Mouse (Mus musculus): ENCODE measurements around the gene Tsx.
"Not testable (repeated sequence)": the region's sequence is repeated elsewhere in the genome, so short reads cannot be mapped to it uniquely, and the experiment has no call there.

Gene Tsx

DNA sequence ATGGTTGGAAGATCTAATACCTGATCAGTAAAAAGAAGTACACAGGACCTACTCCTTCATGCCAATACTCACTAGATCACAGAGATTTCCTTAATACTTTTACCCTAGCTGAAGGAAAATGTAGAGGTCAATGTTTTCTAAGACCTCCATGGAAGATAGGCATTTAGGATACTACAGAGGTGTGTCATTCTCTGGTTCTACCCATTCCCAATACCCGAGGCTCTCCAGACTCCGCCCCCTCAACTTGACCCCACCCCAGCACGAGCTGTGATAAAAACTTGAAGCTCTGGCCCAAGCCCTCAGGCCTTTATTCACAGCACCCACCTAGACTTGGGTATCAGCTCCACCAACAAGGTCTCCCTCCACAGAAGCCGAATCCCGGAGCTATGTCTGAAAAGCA, at the start of gene Tsx:
Tsx (plus strand) TSS at position 301 of the 400 bp plus-strand sequence.
- no peak for DNase-seq (ENCODE audit: low read depth, low spot score)

DNA sequence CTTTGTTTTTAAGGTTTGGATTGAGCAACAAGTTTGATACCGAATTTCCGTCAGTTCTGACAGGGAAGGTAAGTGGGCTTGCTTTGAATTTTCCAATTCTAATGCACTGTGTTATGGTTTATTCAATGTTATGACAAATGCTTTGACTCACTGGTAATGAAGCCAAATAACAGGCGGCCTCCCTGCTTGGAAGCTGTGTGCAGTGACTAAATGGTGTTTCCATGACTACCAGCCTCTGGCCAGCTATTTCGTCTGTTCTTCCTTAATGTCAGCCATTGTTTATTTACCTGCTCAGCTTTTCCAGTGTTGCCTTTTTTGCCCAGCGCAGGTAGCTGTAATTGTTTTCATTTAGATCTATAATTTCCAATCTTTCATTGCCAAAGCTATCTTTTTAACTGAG, 48.1 kb upstream of the Tsx start:
- no peak for DNase-seq (ENCODE audit: low read depth, low spot score)

DNA sequence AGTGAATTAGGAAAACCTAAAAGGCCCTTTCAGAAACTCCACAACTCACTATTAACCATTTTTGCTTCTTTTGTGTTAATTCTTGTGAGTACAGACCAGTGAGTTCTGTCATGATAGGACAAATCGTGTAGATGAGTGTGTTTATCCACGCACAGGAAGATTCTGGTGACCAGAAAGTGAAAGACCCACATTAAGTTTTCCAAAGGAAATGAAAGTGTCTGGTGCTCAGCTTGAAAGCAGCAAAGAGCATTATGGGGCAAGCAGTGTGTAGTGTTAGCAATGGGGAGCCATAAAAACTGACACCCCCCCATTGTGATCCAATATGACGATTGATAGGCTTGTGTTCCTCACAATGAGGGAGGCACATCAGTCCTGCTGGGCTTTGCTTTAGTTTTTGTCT, 45.6 kb upstream of the Tsx start:
- no peak for DNase-seq (ENCODE audit: low read depth, low spot score)

DNA sequence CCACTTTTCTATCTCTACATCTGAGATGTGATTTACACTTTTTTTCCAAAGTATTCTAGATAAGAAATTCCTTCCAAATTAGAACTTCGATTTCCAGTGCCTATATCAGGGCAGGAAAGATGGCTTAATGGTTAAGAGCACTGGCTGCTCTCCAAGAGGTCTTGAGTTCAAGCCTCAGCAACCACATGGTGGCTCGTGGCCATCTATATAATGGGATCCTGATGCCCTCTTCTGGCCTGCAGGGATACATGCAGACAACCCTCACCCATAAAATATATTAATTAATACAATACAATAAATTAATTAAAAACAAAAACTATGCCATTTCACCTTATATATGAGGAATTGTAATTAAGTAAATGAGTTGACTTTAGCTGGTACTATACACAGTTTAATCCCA, 43.0 kb upstream of the Tsx start:
- peak; percentile 18 for DNase-seq (ENCODE audit: low read depth, low spot score)

DNA sequence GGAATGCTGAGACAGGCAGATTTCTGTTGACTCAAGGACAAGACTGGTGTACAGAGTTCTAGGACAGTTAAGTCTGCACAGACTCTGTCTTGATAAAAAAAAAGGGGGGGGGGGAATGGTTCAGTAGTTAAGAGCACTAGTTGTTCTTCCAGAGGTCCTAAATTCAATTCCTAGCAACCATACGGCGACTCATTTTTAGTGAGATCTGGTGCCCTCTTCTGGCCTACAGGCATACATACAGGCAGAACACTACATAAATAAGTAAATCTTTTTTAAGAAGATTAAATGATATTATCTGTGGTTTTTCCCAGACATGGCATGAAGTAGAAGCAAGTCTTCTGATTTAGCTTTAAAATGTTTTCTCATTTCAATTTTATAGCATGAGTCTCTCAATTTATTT, 42.6 kb upstream of the Tsx start:
- DNase-seq (ENCODE audit: low read depth, low spot score) = peak; percentile 28

DNA sequence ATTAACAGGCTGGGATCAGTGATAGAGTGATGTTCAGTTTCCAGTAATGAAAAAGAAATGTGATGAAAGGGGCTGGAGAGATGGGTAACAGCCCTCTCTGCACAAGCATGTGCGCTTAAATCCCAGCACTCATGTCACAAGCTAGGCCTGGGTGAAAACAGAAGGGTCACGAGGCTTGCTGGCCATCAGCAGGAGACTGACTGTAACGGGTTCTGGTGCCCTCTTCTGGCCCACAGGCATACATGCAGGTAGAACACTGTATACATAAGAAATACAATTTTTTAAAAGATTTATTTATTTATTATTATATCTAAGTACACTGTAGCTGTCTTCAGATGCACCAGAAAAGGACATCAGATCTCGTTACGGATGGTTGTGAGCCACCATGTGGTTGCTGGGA, 40.0 kb upstream of the Tsx start:
- no peak for DNase-seq (ENCODE audit: low read depth, low spot score)

DNA sequence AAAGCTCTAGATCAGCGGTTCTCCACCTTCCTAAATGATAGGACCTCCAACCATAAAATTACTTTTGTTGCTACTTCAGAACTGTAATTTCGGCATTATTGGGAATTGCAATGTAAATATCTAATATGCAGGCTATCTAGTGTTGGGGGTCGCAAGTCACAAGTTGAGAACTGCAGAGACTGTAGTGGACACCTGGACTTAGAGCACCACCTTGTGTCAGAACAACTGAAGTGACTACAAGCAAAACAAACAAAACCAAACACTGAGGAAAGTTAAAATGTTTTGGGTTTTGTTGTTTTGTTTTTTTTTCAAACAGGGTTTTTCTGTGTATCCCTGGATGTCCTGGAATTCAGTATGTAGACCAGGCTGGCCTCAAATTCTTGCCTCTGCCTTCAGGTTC, 29.7 kb upstream of the Tsx start:
- peak; percentile 1 for DNase-seq (ENCODE audit: low read depth, low spot score)

DNA sequence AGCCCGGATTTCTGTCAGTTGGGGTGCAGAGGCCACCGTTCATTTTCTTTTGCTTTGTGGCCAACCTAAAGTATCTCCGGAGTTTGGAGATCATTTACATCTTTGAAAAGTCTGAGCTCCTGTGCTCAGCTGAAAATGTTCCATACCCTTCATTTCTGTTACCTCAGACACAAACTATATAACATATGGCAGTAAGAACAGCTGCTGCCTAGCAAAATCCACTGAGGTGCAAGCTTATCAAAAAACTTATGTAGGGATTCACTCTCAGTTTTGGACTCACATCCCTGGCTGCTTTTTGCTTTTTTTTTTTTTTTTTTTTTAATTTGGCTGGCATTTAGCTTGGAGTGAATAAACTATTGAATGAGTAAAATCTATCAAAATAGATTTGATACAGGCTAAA, 26.1 kb upstream of the Tsx start:
- no peak for DNase-seq (ENCODE audit: low read depth, low spot score)

DNA sequence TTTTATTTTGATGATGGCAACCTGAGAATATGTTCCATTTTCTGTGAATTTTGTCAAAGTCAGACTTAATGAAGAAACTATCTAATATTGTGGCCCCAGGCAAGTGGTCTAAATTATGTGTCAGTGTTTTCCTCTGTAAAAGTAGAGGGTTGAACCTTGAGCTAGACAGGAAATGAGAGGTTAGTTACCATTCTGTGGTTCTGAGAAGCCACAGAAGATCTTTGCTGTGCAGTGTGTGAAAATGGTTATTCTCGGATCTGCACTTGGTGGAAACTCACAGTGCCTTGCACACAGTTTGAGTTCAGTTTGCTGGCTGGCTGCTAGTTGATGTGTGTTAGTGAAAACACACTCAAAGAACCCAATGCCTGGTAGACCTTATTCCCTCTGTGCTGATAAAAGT, 20.4 kb upstream of the Tsx start:
- peak; percentile 9 for DNase-seq (ENCODE audit: low read depth, low spot score)

DNA sequence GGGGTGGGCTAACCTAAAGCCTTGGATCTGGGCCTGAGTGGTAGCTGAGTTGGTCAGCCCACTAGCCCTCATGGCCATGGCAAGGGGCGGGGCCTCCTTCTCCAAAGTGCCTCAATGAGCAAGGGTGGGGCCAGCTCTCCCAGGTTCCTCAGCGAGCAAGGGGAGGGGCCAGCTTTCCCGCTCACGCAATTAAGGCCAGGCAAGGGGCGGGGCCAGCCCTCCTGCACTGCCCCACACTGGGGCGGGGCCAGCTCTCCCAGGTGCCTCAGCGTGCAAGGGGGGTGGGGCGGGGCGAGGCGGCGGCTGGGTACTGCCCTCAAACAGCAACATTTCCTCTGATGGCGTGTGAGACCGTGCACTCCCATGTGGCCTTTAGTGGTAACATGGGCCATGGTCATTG, 9.2 kb upstream of the Tsx start:
- DNase-seq (ENCODE audit: low read depth, low spot score) = no peak

DNA sequence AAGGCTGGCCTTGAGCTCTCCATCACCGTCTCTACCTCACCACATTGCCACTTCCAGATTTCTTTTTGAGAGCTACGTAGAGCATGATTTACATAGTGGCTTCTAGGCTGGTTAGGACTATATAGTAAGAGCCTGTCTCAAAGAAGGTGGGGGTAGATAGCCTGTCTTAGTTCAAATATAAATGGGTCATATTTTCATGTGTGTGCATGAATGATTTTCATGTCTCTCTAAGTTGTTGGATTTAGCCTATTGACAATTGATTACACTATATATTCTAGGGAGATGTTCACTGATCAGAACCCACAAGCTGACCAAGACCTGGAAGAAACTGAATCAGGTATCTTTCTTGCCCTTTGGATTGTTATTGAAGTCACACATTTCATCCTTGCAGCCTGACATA, 7.4 kb downstream of the Tsx start, which contains the start of gene Gm26992:
Gm26992 (plus strand) TSS at position 301 of the 400 bp plus-strand sequence.
- DNase-seq (ENCODE audit: low read depth, low spot score) = no peak

DNA sequence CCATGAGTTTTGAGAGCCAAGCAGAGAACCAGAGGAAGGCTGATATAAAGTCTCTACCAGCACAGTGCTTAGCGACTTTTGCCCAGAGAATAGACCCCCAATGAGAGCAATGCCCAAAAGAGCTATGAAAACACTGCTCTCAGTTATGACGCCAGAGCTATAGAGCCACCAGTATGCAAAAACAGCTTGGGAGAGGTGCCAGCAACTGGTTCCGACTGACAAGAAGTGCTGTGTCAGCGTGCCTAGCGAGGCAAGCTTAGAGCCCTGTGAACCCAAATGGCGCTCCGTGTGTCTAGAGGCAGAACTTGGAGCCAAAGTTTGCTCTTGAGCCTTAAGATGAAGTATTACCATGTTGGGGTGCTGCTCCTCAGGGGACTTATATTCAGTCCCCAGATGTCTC, 13.4 kb downstream of the Tsx start:
- DNase-seq (ENCODE audit: low read depth, low spot score) = no peak

DNA sequence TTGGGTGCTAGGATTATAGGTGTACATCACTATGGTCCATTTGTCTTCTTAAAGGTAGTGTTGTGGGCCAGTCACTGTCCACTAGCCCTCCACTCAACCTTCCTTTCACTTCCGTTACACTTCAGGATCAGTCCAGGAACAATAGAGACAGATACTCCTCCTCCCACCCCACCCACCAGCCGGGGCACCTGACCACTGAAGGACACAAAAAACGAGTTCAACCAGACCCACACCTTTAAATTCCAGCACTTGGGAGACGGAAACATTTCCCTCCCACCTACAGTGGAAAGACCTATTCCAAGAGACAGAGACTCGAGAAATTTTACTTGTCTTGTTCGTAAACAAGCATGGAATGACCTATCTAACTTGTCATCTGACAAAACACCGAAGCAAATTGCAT, 18.0 kb downstream of the Tsx start:
- no peak for DNase-seq (ENCODE audit: low read depth, low spot score)

DNA sequence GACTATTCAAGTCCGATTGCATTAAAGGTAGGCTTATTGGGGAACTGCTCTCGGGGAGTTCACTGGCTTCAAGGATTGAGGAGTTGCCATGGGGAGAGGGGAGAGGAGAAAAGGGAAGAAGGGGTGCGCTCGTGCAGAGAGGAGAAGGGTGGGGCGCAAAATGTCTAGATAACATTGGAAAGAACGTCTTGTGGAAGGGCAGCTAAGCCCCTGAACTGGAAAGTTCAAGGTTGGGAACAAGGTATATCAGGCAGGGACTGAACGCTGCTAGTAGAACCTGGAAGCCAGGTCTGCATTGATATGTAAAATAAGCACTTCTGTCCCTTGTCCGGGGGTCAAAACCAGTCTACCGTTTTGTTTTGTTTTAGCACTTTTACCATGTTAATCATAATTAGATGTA, 23.8 kb downstream of the Tsx start:
- peak; percentile 4 for DNase-seq (ENCODE audit: low read depth, low spot score)

DNA sequence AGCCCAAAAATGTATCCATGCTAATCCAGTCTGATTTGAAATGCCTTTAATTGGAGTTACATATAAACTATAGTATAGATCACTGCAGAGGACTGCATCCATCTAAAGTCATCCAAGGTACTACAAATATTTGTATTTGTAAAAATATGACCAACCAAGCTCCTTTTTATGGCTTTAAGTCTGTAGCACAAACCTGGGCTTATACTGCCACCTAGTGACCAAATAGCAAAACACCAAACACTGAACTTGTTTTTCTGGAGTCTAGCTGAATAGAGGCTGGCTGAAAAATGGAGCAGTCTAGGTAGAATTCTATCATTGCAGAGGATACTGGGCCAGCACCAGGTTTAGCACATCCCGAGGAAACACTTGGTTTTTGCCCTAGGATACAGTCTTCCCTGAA, 26.5 kb downstream of the Tsx start:
- DNase-seq (ENCODE audit: low read depth, low spot score) = peak; percentile 39

DNA sequence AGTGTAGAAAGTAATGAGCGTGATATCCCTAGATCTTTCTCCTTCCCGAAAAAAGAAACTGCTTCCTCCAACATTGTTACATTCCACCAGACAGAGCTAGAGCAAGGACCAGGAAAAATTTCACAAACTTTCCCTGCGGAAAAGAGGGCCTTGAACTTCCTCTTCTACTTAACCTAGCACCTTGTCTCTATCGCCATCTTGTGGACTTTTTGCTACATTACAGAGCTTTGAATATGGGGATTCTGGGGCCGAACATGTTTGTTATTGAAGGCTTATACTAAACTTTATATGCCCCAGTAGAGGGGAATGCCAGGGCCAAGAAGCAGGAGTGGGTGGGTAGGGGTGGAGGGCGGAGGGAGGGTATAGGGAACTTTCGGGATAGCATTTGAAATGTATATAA, 29.5 kb downstream of the Tsx start:
- peak; percentile 32 for DNase-seq (ENCODE audit: low read depth, low spot score)

DNA sequence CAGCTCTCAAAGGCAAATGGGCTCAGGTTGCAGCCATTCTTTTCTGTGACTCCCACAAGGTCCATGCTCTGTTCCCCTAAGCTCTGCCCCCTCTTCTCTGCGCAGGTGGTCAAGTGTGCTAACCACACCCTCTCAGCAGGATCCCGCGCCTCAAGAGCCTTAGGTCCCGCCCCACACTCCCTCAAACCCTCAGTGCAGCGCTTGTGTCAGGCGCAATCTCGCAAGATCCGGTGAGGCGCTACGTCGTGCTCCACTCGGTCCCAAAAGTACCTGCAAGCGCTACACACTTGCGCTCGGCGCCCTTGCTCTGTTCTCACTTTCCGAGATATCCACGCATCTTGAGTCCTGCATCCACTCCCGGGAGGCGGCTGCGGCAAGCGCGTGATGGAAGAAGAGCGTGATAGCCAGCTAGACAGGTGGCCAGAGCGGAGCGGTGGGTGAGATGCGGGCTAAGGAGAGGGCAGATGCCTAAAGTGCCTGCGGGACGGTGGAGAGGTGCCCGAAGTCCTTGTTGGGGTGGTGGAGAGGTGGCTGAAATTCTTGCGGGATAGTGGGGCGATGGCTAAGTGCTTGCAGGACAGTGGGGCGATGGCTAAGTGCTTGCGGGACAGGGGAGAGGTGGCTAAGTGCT, 33.4 kb downstream of the Tsx start:
- peak; percentile 11 for DNase-seq (ENCODE audit: low read depth, low spot score)

DNA sequence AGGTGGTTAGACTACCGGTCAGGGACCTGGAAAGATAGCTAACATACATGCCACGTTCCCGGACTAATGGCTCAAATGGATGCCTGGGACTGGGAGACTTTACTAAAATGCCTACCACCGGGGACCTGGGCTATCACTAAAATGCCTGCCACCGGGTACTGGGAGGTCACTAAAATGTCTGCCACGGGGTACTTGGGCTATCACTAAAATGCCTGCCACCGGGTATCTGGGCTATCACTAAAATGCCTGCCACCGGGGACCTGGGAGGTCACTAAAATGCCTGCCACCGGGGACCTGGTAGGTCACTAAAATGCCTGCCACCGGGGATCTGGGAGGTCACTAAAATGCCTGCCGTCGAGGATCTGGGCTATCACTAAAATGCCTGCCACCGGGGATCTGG, 34.2 kb downstream of the Tsx start:
- DNase-seq (ENCODE audit: low read depth, low spot score) = not testable (repeated sequence)

DNA sequence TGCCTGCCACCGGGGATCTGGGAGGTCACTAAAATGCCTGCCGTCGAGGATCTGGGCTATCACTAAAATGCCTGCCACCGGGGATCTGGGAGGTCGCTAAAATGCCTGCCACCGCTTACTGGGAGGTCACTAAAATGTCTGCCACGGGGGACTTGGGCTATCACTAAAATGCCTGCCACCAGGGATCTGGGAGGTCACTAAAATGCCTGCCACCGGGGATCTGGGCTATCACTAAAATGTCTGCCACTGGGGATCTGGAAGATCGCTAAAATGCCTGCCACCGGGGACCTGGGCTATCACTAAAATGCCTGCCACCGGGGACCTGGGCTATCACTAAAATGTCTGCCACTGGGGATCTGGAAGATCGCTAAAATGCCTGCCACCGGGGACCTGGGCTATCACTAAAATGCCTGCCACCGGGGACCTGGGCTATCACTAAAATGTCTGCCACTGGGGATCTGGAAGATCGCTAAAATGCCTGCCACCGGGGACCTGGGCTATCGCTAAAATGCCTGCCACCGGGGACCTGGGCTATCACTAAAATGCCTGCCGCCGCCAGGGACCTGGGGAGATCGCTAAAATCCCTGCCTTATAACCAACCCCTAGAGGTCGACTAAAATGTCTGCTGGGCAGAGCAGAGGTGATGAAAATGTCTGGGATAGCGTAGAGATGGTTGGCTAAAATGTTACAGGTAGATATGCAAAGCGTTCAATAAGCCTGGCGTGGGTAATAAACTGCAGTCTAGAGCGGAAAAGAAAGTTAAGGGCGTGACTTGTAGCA, 34.9 kb downstream of the Tsx start:
- not testable (repeated sequence) for DNase-seq (ENCODE audit: low read depth, low spot score)

DNA sequence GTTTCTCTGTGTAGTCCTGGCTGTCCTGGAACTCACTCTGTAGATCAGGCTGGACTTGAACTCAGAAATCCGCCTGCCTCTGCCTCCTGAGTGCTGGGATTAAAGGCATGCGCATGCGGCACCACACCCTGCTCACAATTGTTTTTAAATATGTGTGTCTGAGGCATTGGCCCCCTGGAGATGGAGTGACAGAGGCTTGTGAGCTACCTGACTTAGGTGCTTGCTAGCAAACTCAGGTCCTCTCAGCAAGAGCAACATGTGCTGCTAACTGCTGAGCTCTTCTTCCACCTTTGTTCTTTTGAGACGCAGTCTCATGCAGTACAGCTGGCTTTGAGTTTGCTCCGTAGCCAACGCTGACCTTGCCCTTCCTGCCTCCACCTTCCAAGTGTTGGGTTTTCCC, 38.5 kb downstream of the Tsx start:
- DNase-seq (ENCODE audit: low read depth, low spot score) = no peak

DNA sequence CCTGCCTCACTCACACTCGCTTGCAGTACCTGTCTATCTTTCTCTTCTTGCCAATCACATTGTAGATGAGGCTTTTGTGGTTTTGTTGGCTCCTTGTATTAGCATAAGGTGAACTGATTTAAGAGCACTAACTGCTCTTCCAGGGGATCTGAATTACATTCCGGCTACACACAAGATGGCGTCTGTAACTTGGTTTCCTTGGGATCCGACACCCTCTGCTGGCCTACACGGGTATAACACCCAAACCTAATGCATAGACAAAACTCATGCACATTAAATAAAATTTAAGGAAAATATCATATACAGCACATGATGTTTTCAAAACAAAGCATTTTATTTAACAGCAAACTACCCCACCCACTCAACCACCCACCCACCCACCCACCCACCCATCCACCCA, 45.8 kb downstream of the Tsx start:
- DNase-seq (ENCODE audit: low read depth, low spot score) = no peak

DNA sequence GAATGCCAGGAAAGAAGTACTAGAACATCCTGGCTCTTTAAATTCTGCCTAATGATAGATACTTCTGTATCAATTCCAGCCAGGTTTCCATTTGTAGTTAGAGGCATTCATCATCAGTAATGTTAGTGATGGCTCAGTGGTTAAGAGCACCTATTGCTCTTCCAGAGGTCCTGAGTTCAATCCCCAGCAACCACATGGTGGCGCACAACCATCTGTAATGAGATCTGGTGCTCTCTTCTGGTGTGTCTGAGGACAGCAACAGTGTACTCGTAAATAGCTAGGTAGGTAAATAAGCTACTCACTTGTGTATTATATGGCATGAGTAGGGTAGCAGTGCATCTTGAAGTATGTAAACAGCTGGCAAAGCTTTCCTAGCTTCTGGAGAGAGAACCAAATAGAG, 54.7 kb downstream of the Tsx start:
- no peak for DNase-seq (ENCODE audit: low read depth, low spot score)

DNA sequence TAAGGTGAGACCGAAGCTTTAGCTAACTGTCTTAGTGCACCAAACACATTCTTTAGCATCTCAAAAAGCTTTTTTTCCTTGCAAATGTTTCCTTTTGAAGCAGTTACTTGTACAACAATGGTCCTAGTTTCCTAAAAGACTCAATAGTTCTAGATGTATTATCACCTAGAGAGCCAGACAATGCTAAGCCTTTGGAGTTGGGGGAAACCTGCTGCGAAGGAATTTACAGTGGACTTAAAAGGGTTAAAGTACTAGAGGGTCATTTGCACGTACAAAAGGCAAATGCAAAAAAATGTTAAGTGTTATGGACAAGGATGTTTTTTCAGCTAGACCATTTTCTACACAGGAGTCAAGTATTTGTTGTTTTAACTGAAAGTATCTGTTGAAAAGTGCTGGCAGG, 58.1 kb downstream of the Tsx start:
- no peak for DNase-seq (ENCODE audit: low read depth, low spot score)

All from CD4-positive helper T cell, adult 2 months (primary cell).